14 mouse cellular contexts compared by ENCODE assay signal in genomic region chr3:129554436-129554835, GRCm38 (mm10). TPM values are rescaled to one million over a fixed set of nuclear protein-coding genes. Genes with fewer than 3 reads are reported as not detected.
DNase-seq lines count a peak whose midpoint lies in the region; ATAC-seq and TF ChIP-seq lines count a peak whose summit lies in the region.
"Had no signal": no experiment of that assay in that cellular context is flagged by ENCODE, and none has a peak within 500 bp of the region (broad histone marks: within the 10 kb centered on the region; RNA-seq: fewer than 3 reads in every experiment).

No protein-coding gene starts in this region.

- no peak for DNase-seq in kidney, postnatal 0 days (ENCODE audit: low spot score)
- DNase-seq in right cerebral cortex, postnatal 4 days, result no peak
- no peak for DNase-seq in adrenal gland, postnatal 10 days
- DNase-seq: adrenal gland, adult 8-10 months; cerebellum, adult 11 months; layer of hippocampus, postnatal 36 days had no signal

- no peak for TF ChIP-seq CTCF in kidney, postnatal 0 days (IDR thresholded peaks at IDR 0.05; ENCODE audit: low read depth)
- no peak for TF ChIP-seq CTCF in small intestine, adult 2 months (IDR thresholded peaks at IDR 0.05; ENCODE audit: extremely low read depth, insufficient read length, insufficient replicate concordance, low read depth, low read length)

- no peak for TF ChIP-seq POLR2A in small intestine, adult 2 months (IDR thresholded peaks at IDR 0.05; ENCODE audit: low read depth, low read length)

- WGBS in intestine, embryonic 15.5 days, result 73% methylated on average over 4 of the region's 4 CpGs
- 65% methylated on average over 4 of the region's 4 CpGs for WGBS in kidney, postnatal 0 days
- WGBS in small intestine, adult 2 months, result 39% methylated on average over 4 of the region's 4 CpGs
- WGBS in hindbrain, embryonic 16.5 days, result 83% methylated on average over 4 of the region's 4 CpGs

- H3K9me3 ChIP-seq in megakaryocyte, embryonic 14.5 days, result no peaks in the 10 kb centered on the region
- H3K9me3 ChIP-seq in intestine, embryonic 15.5 days, result no peaks in the 10 kb centered on the region
- H3K9me3 ChIP-seq in kidney, postnatal 0 days (replicated peaks; ENCODE audit: low read length), result no peaks in the 10 kb centered on the region
- H3K9me3 ChIP-seq in hindbrain, embryonic 16.5 days (ENCODE audit: control insufficient read depth, low read length), result no peaks in the 10 kb centered on the region
- H3K9me3 ChIP-seq: embryonic facial prominence, embryonic 10.5 days; forebrain, embryonic 10.5 days; hindbrain, embryonic 15.5 days had no signal

- H3K36me3 ChIP-seq in megakaryocyte, embryonic 14.5 days (replicated peaks; ENCODE audit: low read length), result peaks cover 63% of the 10 kb centered on the region
- H3K36me3 ChIP-seq in intestine, embryonic 15.5 days, result 0 out of 2 replicates have a peak, but pooled peaks cover 3% of the 10 kb centered on the region
- H3K36me3 ChIP-seq in kidney, postnatal 0 days (ENCODE audit: insufficient read depth, low read length), result no peaks in the 10 kb centered on the region
- peaks cover 4% of the 10 kb centered on the region; the same call in 1 of the 2 replicates for H3K36me3 ChIP-seq in small intestine, adult 2 months (ENCODE audit: control insufficient read depth, insufficient read depth, low read length)
- H3K36me3 ChIP-seq in hindbrain, embryonic 16.5 days (ENCODE audit: control insufficient read depth, insufficient read depth, low read length), result no peaks in the 10 kb centered on the region
- H3K36me3 ChIP-seq: hindbrain, embryonic 15.5 days had no signal

- H3K4me2 ChIP-seq in intestine, embryonic 15.5 days (replicated peaks), result no peak overlapping the region
- no peak overlapping the region for H3K4me2 ChIP-seq in kidney, postnatal 0 days (ENCODE audit: low read length)
- no peak overlapping the region for H3K4me2 ChIP-seq in hindbrain, embryonic 16.5 days (ENCODE audit: low read length)
- H3K4me2 ChIP-seq: hindbrain, embryonic 15.5 days had no signal

- no peaks in the 10 kb centered on the region for H3K27me3 ChIP-seq in megakaryocyte, embryonic 14.5 days (replicated peaks)
- H3K27me3 ChIP-seq in intestine, embryonic 15.5 days (replicated peaks), result no peaks in the 10 kb centered on the region
- no peaks in the 10 kb centered on the region for H3K27me3 ChIP-seq in kidney, postnatal 0 days (ENCODE audit: insufficient read depth, low read length)
- no peaks in the 10 kb centered on the region for H3K27me3 ChIP-seq in small intestine, adult 2 months (ENCODE audit: control insufficient read depth, insufficient read depth, low read length)
- no peaks in the 10 kb centered on the region for H3K27me3 ChIP-seq in hindbrain, embryonic 16.5 days (replicated peaks; ENCODE audit: control insufficient read depth, insufficient read depth, low read length)
- H3K27me3 ChIP-seq: hindbrain, embryonic 15.5 days had no signal

- no peak overlapping the region for H3K9ac ChIP-seq in intestine, embryonic 15.5 days
- no peak overlapping the region for H3K9ac ChIP-seq in kidney, postnatal 0 days (ENCODE audit: low read depth, low read length)
- no peak overlapping the region for H3K9ac ChIP-seq in hindbrain, embryonic 16.5 days (ENCODE audit: low read depth, low read length)
- H3K9ac ChIP-seq: hindbrain, embryonic 15.5 days had no signal

- peak overlapping the region; percentile 50 for H3K4me3 ChIP-seq in megakaryocyte, embryonic 14.5 days (replicated peaks)
- no peak overlapping the region for H3K4me3 ChIP-seq in intestine, embryonic 15.5 days (replicated peaks)
- H3K4me3 ChIP-seq in kidney, postnatal 0 days (replicated peaks; ENCODE audit: low read depth, low read length), result no peak overlapping the region
- no peak overlapping the region for H3K4me3 ChIP-seq in small intestine, adult 2 months (ENCODE audit: low read depth, low read length)
- H3K4me3 ChIP-seq in hindbrain, embryonic 16.5 days (ENCODE audit: low read length), result no peak overlapping the region
- H3K4me3 ChIP-seq: embryonic facial prominence, embryonic 10.5 days; forebrain, embryonic 10.5 days; hindbrain, embryonic 15.5 days had no signal

- H3K4me1 ChIP-seq in megakaryocyte, embryonic 14.5 days, result peaks cover 62% of the 10 kb centered on the region
- H3K4me1 ChIP-seq in intestine, embryonic 15.5 days (replicated peaks), result peaks cover 29% of the 10 kb centered on the region
- H3K4me1 ChIP-seq in kidney, postnatal 0 days (replicated peaks; ENCODE audit: insufficient read depth, low read length), result peaks cover 10% of the 10 kb centered on the region; the same call in 1 of the 2 replicates
- peaks cover 23% of the 10 kb centered on the region for H3K4me1 ChIP-seq in small intestine, adult 2 months (ENCODE audit: control insufficient read depth, insufficient read depth, insufficient read length, low read length)
- H3K4me1 ChIP-seq in hindbrain, embryonic 16.5 days (ENCODE audit: control insufficient read depth, insufficient read depth, low read depth, low read length), result no peaks in the 10 kb centered on the region
- H3K4me1 ChIP-seq: hindbrain, embryonic 15.5 days had no signal

- no peak for ATAC-seq in megakaryocyte, adult 5-6 weeks (ENCODE audit: poor library complexity, severe bottlenecking)
- ATAC-seq in intestine, embryonic 15.5 days, result peak; percentile 95
- ATAC-seq in kidney, postnatal 0 days (replicated peaks; ENCODE audit: low FRiP score, low read depth), result peak; percentile 91
- no peak for ATAC-seq in hindbrain, embryonic 16.5 days

- peak overlapping the region; percentile 61 for H3K27ac ChIP-seq in intestine, embryonic 15.5 days
- H3K27ac ChIP-seq in kidney, postnatal 0 days, result peak overlapping the region; percentile 85
- H3K27ac ChIP-seq in small intestine, adult 2 months (ENCODE audit: insufficient read depth, low read depth, low read length), result peak overlapping the region; percentile 17; the same call in 1 of the 2 replicates
- H3K27ac ChIP-seq in hindbrain, embryonic 16.5 days (ENCODE audit: low read depth, low read length), result no peak overlapping the region
- H3K27ac ChIP-seq: embryonic facial prominence, embryonic 10.5 days; forebrain, embryonic 10.5 days; hindbrain, embryonic 15.5 days had no signal

RNA-seq across cellular contexts. Expression of gene Elovl6, which starts 22.3 kb away (rescaled TPM):
- polyA plus RNA-seq in megakaryocyte, embryonic 14.5 days (2012; ENCODE audit: insufficient read depth, low replicate concordance), result 2.1 TPM in 1 of 2 replicates, not detected in the other
- total RNA-seq in megakaryocyte, adult 5-6 weeks (2015), result 11.8 and 13.7 TPM in 2 replicates
- 9.5 and 10.6 TPM in 2 replicates for total RNA-seq in megakaryocyte, adult 5-6 weeks (2017)
- 46.4 and 47.8 TPM in 2 replicates for polyA plus RNA-seq in intestine, embryonic 15.5 days (2015; fragmentation: Nextera tagmentation; extraction: Ambion mirVana)
- 34.2 and 37.0 TPM in 2 replicates for polyA plus RNA-seq in kidney, postnatal 0 days (2015; fragmentation: Nextera tagmentation; extraction: Ambion mirVana)
- polyA plus RNA-seq in small intestine, adult 2 months (2012; rRNA removed), result 25.3 and 56.2 TPM in 2 replicates
- polyA plus RNA-seq in hindbrain, embryonic 16.5 days (2015; fragmentation: Nextera tagmentation; extraction: Ambion mirVana), result 44.3 and 44.4 TPM in 2 replicates
- 10 to 100 TPM; 36.3 to 48.3 TPM for total RNA-seq in adrenal gland, postnatal 10 days (2021)

Comparison
In these comparisons a context has a peak if more than half of its experiments do, and no peak if none do; other contexts are left out.
1. ATAC-seq: peak in intestine, embryonic 15.5 days (single experiment) and kidney, postnatal 0 days (single experiment); none in megakaryocyte, adult 5-6 weeks (single experiment) and hindbrain, embryonic 16.5 days (single experiment).